Mouse (Mus musculus) ES-E14 (cell line): ENCODE data around the gene Ksr2.

Source experiments
- CHD2 ChIP-seq: IDR thresholded peaks from 2 replicates; pipeline ENCODE4 v1.6.1; 2014; ENCODE audit warnings: mild to moderate bottlenecking, low read depth, low read length, inconsistent platforms
- MAFK ChIP-seq: IDR thresholded peaks from 2 replicates; pipeline ENCODE4 v1.6.1; 2014; ENCODE audit warnings: mild to moderate bottlenecking, low read depth, low read length, inconsistent platforms; ENCODE audit not compliant: insufficient read depth
- ZC3H11A ChIP-seq: IDR thresholded peaks from 2 replicates; pipeline ENCODE4 v1.6.1; 2012; ENCODE audit warnings: low read depth, mild to moderate bottlenecking, inconsistent platforms, low read length, borderline replicate concordance
- ZNF384 ChIP-seq: IDR thresholded peaks from 2 replicates; pipeline ENCODE4 v1.6.1; 2012; ENCODE audit warnings: low read depth, low read length, inconsistent platforms

GRCm38 (mm10) chr5:117581711-117582110, 167.9 kb downstream of the Ksr2 start:
- TF ChIP-seq MAFK = no peak
- no peak for TF ChIP-seq ZNF384
- no peak for TF ChIP-seq ZC3H11A
- TF ChIP-seq CHD2 = no peak
